Mouse (Mus musculus) C2C12 (cell line): Measurements from ENCODE around the gene Pou2f3.

Experiments
- CTCF ChIP-seq: IDR thresholded peaks from one replicate; pipeline ENCODE4 v1.5.1; 2011; ENCODE audit not compliant: control insufficient read depth, insufficient read depth, insufficient read length
- MYOD1 ChIP-seq: IDR thresholded peaks from one replicate; pipeline ENCODE4 v1.6.1; 2011; ENCODE audit warnings: low read depth; ENCODE audit not compliant: control insufficient read depth, insufficient read length

- TF ChIP-seq CTCF = no peak
- no peak for TF ChIP-seq MYOD1
Measured at GRCm38 (mm10) chr9:43130684-43131083, 79.5 kb downstream of the Pou2f3 start.
